Mouse (Mus musculus): ENCODE data around the gene Cdk6. TPM values are rescaled to one million over a fixed set of nuclear protein-coding genes. Genes with fewer than 3 reads are reported as not detected.

Gene Cdk6
- total and polyA plus RNA-seq, 3 experiments = 4.0 to 10.6 (median 8.1) TPM

GRCm38 (mm10) chr5:3574825-3575224 is 233.5 kb downstream of the Cdk6 start:
- no peak overlapping the region for H3K9ac ChIP-seq (ENCODE audit: low read depth, low read length)
- intact Hi-C loops (cut with DNase I) = no loop called here
- no peaks in the 10 kb centered on the region for H3K27me3 ChIP-seq (ENCODE audit: control insufficient read depth, insufficient read depth, low read length)
- no peak for DNase-seq
- 92% methylated on average over 2 of the region's 2 CpGs for WGBS
- no peaks in the 10 kb centered on the region for H3K4me1 ChIP-seq (ENCODE audit: control insufficient read depth, insufficient read depth, low read length)
- no peaks in the 10 kb centered on the region; the same call in 1 of the 2 replicates for H3K36me3 ChIP-seq (ENCODE audit: control insufficient read depth, insufficient read depth, low read length)
- H3K79me2 ChIP-seq (replicated peaks; ENCODE audit: control insufficient read depth, insufficient read depth, low read length) = no peaks in the 10 kb centered on the region
- H3K4me3 ChIP-seq = no peak overlapping the region
- TF ChIP-seq CTCF (IDR thresholded peaks at IDR 0.05) (no peak), EP300 (IDR thresholded peaks at IDR 0.05; ENCODE audit: insufficient read depth, low read depth, low read length) (no peak), POLR2A (IDR thresholded peaks at IDR 0.05; ENCODE audit: insufficient read depth, low read depth, low read length) (no peak)
- H3K27ac ChIP-seq = no peak overlapping the region

GRCm38 (mm10) chr5:3577939-3578338 is 236.7 kb downstream of the Cdk6 start:
- intact Hi-C loops (cut with DNase I) = no loop called here
- H3K36me3 ChIP-seq (ENCODE audit: control insufficient read depth, insufficient read depth, low read length) = no peaks in the 10 kb centered on the region; the same call in 1 of the 2 replicates
- no peak overlapping the region for H3K27ac ChIP-seq
- WGBS = 95% methylated on average over 2 of the region's 2 CpGs
- no peaks in the 10 kb centered on the region for H3K4me1 ChIP-seq (ENCODE audit: control insufficient read depth, insufficient read depth, low read length)
- H3K4me3 ChIP-seq = no peak overlapping the region
- no peak for DNase-seq
- H3K9ac ChIP-seq (ENCODE audit: low read depth, low read length) = no peak overlapping the region
- TF ChIP-seq EP300 (IDR thresholded peaks at IDR 0.05; ENCODE audit: insufficient read depth, low read depth, low read length) = no peak
- no peak for TF ChIP-seq CTCF (IDR thresholded peaks at IDR 0.05)
- no peak for TF ChIP-seq POLR2A (IDR thresholded peaks at IDR 0.05; ENCODE audit: insufficient read depth, low read depth, low read length)
- H3K27me3 ChIP-seq (ENCODE audit: control insufficient read depth, insufficient read depth, low read length) = no peaks in the 10 kb centered on the region
- no peaks in the 10 kb centered on the region for H3K79me2 ChIP-seq (replicated peaks; ENCODE audit: control insufficient read depth, insufficient read depth, low read length)

- Histone ChIP-seq H3K27ac (no peak overlapping the region), H3K36me3 (ENCODE audit: control insufficient read depth, insufficient read depth, low read length) (no peaks in the 10 kb centered on the region; the same call in 1 of the 2 replicates), H3K27me3 (ENCODE audit: control insufficient read depth, insufficient read depth, low read length) (no peaks in the 10 kb centered on the region), H3K79me2 (replicated peaks; ENCODE audit: control insufficient read depth, insufficient read depth, low read length) (no peaks in the 10 kb centered on the region), H3K4me3 (no peak overlapping the region), H3K4me1 (ENCODE audit: control insufficient read depth, insufficient read depth, low read length) (no peaks in the 10 kb centered on the region), H3K9ac (ENCODE audit: low read depth, low read length) (no peak overlapping the region)
- WGBS = 94% methylated on average over 7 of the region's 7 CpGs
- TF ChIP-seq POLR2A (IDR thresholded peaks at IDR 0.05; ENCODE audit: insufficient read depth, low read depth, low read length) = no peak
- no peak for TF ChIP-seq CTCF (IDR thresholded peaks at IDR 0.05)
- TF ChIP-seq EP300 (IDR thresholded peaks at IDR 0.05; ENCODE audit: insufficient read depth, low read depth, low read length) = no peak
- no peak for DNase-seq
- intact Hi-C loops (cut with DNase I) = no loop called here
Observed at GRCm38 (mm10) chr5:3579066-3579465, 237.8 kb downstream of the Cdk6 start.

Other genes starting within 250 kb of the Cdk6 start
- 10 to 100 TPM; 11.3 to 12.1 TPM for gene Fam133b, start 202.3 kb downstream of the Cdk6 start, total RNA-seq (2021)
- 4.1 and 7.2 TPM in 2 replicates for gene Fam133b, start 202.3 kb downstream of the Cdk6 start, polyA plus RNA-seq (2012; rRNA removed)
- 1 to 10 TPM; 2.0 to 3.1 TPM for gene 1700109H08Rik, start 230.1 kb downstream of the Cdk6 start, total RNA-seq (2021)
- 1.3 and 2.4 TPM in 2 replicates for gene 1700109H08Rik, start 230.1 kb downstream of the Cdk6 start, polyA plus RNA-seq (2012; rRNA removed)

Measured in heart, adult 2 months (tissue).